Mouse (Mus musculus) right cerebral cortex, postnatal 25 days (tissue): ENCODE data around the gene Ahcy.
"Not testable (repeated sequence)": the region's sequence is repeated elsewhere in the genome, so short reads cannot be mapped to it uniquely, and the experiment has no call there.

ENCODE experiments used
- DNase-seq: peaks from one replicate; pipeline ENCODE4 v3.0.0; 2022

The Ahcy gene

GRCm38 (mm10) chr2:155073347-155073746 lies 950 bp downstream of the Ahcy start:
- DNase-seq = no peak

GRCm38 (mm10) chr2:155072353-155073145 lies 1.7 kb downstream of the Ahcy start:
- no peak for DNase-seq

GRCm38 (mm10) chr2:155071027-155071426 lies 3.3 kb downstream of the Ahcy start:
- no peak for DNase-seq

GRCm38 (mm10) chr2:155057361-155057760 lies 16.9 kb downstream of the Ahcy start:
- DNase-seq = no peak

- no peak for DNase-seq
These were observed 18.2 kb downstream of the Ahcy start for GRCm38 (mm10) chr2:155056076-155056578.

GRCm38 (mm10) chr2:155054672-155055071 lies 19.6 kb downstream of the Ahcy start:
- no peak for DNase-seq

- not testable (repeated sequence) for DNase-seq
These were observed 20.8 kb downstream of the Ahcy start for GRCm38 (mm10) chr2:155053512-155053911.

GRCm38 (mm10) chr2:155052681-155053080 lies 21.6 kb downstream of the Ahcy start:
- no peak for DNase-seq

- no peak for DNase-seq
These were observed 22.5 kb downstream of the Ahcy start for GRCm38 (mm10) chr2:155051622-155052351.

GRCm38 (mm10) chr2:155050504-155051236 lies 23.6 kb downstream of the Ahcy start:
- peak; percentile 91 for DNase-seq

- no peak for DNase-seq
These were observed 24.2 kb downstream of the Ahcy start for GRCm38 (mm10) chr2:155050108-155050503.

- no peak for DNase-seq
These were observed 26.7 kb downstream of the Ahcy start for GRCm38 (mm10) chr2:155047452-155048178.

- DNase-seq = no peak
These were observed 27.5 kb downstream of the Ahcy start for GRCm38 (mm10) chr2:155046803-155047202.

- no peak for DNase-seq
These were observed 29.2 kb downstream of the Ahcy start for GRCm38 (mm10) chr2:155045075-155045474.

GRCm38 (mm10) chr2:155044542-155044941 lies 29.8 kb downstream of the Ahcy start:
- DNase-seq = no peak

GRCm38 (mm10) chr2:155039956-155040355 lies 34.3 kb downstream of the Ahcy start:
- no peak for DNase-seq

GRCm38 (mm10) chr2:155032938-155033710 lies 41.2 kb downstream of the Ahcy start:
- no peak for DNase-seq

GRCm38 (mm10) chr2:155030831-155031230 lies 43.5 kb downstream of the Ahcy start:
- DNase-seq = no peak

- DNase-seq = not testable (repeated sequence)
These were observed 54.0 kb downstream of the Ahcy start for GRCm38 (mm10) chr2:155020247-155020826.

GRCm38 (mm10) chr2:155019673-155020072 lies 54.6 kb downstream of the Ahcy start:
- peak; percentile 84 for DNase-seq
